Mouse (Mus musculus): ENCODE measurements around the gene Map3k7cl. TPM values are rescaled to one million over a fixed set of nuclear protein-coding genes. Genes with fewer than 3 reads are reported as not detected.
A peak's percentile ranks its signal among the peaks of the same experiment; 100 is the strongest.

The Map3k7cl gene
- polyA plus RNA-seq, 1 experiment from 2014 or later: 0.94 TPM

DNA sequence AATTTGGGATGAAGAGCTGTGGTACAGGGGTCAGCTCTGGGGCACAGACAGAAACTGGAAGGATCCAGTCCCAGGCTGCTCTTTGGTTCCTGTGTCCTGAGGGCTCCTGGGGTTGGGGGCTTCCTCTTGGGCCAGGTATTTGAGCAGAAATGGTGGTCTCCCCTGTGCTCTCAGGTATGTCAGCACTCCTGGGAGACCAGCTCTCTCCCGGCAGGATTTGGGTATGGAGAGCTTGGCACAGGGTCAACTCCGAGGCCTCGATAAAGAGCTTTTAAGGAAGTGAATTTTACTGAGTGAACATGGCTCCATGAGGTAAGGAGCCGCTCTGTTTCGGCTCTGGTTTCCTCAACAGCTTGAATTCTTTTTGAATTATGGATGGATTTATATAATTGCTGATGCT lies 70.8 kb downstream of the Map3k7cl start:
- no peaks in the 10 kb centered on the region for H3K9me3 ChIP-seq
- no peaks in the 10 kb centered on the region for H3K4me1 ChIP-seq
- H3K4me3 ChIP-seq (replicated peaks): no peak overlapping the region
- no peak for ATAC-seq (ENCODE audit: insufficient read depth, low FRiP score, low read depth)
- no peaks in the 10 kb centered on the region for H3K36me3 ChIP-seq
- H3K4me2 ChIP-seq: no peak overlapping the region
- 84% methylated on average over 5 of the region's 5 CpGs for WGBS
- no peak overlapping the region for H3K27ac ChIP-seq
- H3K9ac ChIP-seq: no peak overlapping the region
- no peaks in the 10 kb centered on the region for H3K27me3 ChIP-seq (replicated peaks)

DNA sequence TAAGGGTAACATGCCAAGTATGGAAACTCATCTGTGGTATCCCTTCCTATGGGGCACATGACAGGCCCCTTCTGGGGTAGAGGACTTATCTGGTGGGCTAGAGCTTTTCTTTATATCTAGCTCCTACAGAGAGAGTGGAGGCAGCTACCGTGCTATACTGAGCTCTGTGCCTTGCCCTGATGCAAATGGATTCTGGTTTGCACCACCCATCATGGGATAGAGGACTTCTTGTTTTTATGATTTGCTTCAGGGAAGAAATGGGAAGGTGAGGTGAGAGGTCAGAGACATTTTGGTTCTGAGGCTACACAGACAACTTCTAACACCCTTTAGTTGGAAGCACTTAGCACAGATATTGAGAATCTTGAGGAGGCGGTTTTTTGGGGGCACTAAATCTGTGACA lies 71.8 kb downstream of the Map3k7cl start:
- H3K9me3 ChIP-seq: no peaks in the 10 kb centered on the region
- H3K36me3 ChIP-seq: no peaks in the 10 kb centered on the region
- 80% methylated on average over 2 of the region's 2 CpGs for WGBS
- ATAC-seq (ENCODE audit: insufficient read depth, low FRiP score, low read depth): no peak
- no peak overlapping the region for H3K4me2 ChIP-seq
- no peaks in the 10 kb centered on the region for H3K27me3 ChIP-seq (replicated peaks)
- H3K9ac ChIP-seq: no peak overlapping the region
- no peak overlapping the region for H3K4me3 ChIP-seq (replicated peaks)
- H3K4me1 ChIP-seq: no peaks in the 10 kb centered on the region
- H3K27ac ChIP-seq: no peak overlapping the region

DNA sequence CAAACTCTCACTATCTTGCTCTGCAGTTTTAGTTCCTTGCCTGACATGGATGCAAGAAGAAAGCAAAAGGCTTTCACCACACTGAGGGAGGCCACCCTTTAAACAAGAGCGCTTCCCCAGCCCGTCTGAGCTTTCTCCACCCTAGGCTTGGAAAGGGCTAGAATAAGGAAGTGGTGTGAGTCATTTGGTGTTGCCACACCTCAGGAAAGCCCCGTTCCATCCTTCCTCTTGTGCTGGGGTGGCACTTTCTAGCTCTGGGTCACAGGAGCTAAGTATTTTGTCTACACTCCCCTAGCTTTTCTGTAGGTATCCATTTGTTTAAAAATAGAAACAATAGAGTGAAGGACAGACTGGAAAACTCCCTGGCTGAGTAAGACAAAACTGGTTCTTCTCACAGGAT lies 72.2 kb downstream of the Map3k7cl start:
- Histone ChIP-seq H3K9ac (no peak overlapping the region), H3K27ac (no peak overlapping the region), H3K36me3 (no peaks in the 10 kb centered on the region), H3K4me3 (replicated peaks) (no peak overlapping the region), H3K4me2 (no peak overlapping the region), H3K27me3 (replicated peaks) (no peaks in the 10 kb centered on the region), H3K9me3 (no peaks in the 10 kb centered on the region), H3K4me1 (no peaks in the 10 kb centered on the region)
- 69% methylated on average over 3 of the region's 3 CpGs for WGBS
- no peak for ATAC-seq (ENCODE audit: insufficient read depth, low FRiP score, low read depth)

DNA sequence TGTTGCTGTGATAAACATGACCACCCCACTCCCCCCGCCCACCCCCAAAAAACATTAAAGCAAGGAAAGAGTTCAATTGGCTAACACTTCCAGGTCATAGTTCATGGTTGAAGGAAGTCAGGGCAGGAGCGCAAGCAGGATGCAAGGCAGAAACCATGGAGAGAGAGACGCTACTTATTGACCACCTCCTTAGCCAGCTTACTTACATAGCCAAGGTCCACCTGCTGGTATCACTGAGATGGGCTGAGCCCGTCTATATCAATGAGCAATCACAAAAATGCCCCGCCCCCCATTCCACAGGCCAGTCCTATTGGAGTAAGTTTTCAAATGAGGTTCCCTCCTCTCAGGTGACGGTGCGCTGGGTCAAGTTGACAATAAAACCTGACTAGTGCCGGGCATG lies 72.7 kb downstream of the Map3k7cl start:
- Histone ChIP-seq H3K4me2 (no peak overlapping the region), H3K4me1 (no peaks in the 10 kb centered on the region), H3K36me3 (no peaks in the 10 kb centered on the region), H3K9me3 (no peaks in the 10 kb centered on the region), H3K27ac (no peak overlapping the region), H3K27me3 (replicated peaks) (no peaks in the 10 kb centered on the region), H3K4me3 (replicated peaks) (no peak overlapping the region), H3K9ac (no peak overlapping the region)
- WGBS: 93% methylated on average over 8 of the region's 8 CpGs
- no peak for ATAC-seq (ENCODE audit: insufficient read depth, low FRiP score, low read depth)

DNA sequence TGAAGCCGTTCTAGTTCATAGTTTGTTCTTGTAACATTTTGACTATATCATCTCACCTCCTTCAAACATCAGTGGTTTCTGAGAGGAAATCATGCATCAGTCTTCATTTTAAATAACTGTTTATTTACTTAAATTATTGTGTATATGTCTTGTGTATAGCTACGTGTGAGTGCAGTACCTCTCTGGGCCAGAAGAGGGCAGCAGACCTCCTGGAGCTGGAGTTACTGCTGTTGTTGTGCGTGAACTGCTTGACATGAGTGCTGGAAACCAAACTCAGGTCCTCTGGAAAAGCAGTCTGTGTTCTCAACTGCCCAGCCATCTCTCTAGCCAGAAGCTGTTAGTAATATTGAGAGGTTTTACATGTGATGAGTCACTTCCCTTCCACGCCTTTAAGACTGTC lies 73.6 kb downstream of the Map3k7cl start:
- H3K4me2 ChIP-seq: no peak overlapping the region
- H3K4me1 ChIP-seq: no peaks in the 10 kb centered on the region
- H3K4me3 ChIP-seq (replicated peaks): no peak overlapping the region
- no peak for ATAC-seq (ENCODE audit: insufficient read depth, low FRiP score, low read depth)
- no peaks in the 10 kb centered on the region for H3K9me3 ChIP-seq
- H3K9ac ChIP-seq: no peak overlapping the region
- H3K27me3 ChIP-seq (replicated peaks): no peaks in the 10 kb centered on the region
- 92% methylated on average over 4 of the region's 4 CpGs for WGBS
- H3K36me3 ChIP-seq: no peaks in the 10 kb centered on the region
- no peak overlapping the region for H3K27ac ChIP-seq

DNA sequence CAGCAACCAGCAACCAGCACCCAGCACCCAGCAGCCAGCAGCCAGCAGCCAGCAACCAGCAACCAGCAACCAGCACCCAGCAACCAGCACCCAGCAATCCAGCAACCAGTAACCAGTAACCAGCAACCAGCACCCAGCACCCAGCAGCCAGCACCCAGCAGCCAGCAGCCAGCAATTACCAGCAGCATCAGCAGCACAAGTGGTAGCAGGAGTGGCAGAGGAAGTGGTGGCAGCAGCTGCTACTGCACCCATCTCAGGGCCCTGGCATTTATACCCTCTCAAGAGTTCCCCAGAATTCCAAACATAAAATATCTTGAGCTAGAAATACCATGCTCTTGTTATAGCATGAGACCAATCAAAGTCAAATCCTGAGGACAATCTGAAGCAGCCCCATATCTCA lies 81.6 kb downstream of the Map3k7cl start:
- H3K4me3 ChIP-seq (replicated peaks): no peak overlapping the region
- H3K4me1 ChIP-seq: no peaks in the 10 kb centered on the region
- no peak overlapping the region for H3K4me2 ChIP-seq
- no peaks in the 10 kb centered on the region for H3K27me3 ChIP-seq (replicated peaks)
- no peaks in the 10 kb centered on the region for H3K36me3 ChIP-seq
- no peak overlapping the region for H3K9ac ChIP-seq
- no peaks in the 10 kb centered on the region for H3K9me3 ChIP-seq
- H3K27ac ChIP-seq: no peak overlapping the region
- no peak for ATAC-seq (ENCODE audit: insufficient read depth, low FRiP score, low read depth)

DNA sequence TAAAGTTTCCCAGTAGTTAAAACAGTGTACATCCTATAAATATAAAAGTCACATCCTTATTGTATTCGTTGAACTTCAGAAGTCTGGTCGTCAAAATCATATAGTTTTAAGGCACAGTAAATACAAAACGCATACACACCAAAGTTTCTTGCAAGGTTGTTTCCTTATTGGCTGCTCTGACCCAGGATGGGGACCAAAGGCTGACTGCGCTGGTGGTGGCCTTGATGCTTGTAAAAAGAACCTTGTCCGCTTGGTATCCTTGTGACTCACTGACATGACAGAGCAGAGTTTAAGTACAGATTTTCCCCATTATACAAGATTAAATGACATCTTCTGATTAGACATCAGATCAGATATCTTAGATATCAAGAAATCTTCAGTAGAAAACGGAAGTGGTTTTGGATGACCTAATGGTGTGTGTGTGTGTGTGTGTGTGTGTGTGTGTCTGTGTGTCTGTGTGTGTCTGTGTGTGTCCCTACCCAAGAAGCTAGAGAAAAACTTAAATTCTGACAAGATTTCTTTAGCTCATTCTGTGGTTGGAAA lies 82.2 kb downstream of the Map3k7cl start:
- H3K4me1 ChIP-seq: no peaks in the 10 kb centered on the region
- H3K27me3 ChIP-seq (replicated peaks): no peaks in the 10 kb centered on the region
- ATAC-seq (ENCODE audit: insufficient read depth, low FRiP score, low read depth): no peak
- no peak overlapping the region for H3K4me2 ChIP-seq
- no peak overlapping the region for H3K27ac ChIP-seq
- no peak overlapping the region for H3K9ac ChIP-seq
- 86% methylated on average over 6 of the region's 6 CpGs for WGBS
- H3K9me3 ChIP-seq: no peaks in the 10 kb centered on the region
- H3K4me3 ChIP-seq (replicated peaks): no peak overlapping the region
- no peaks in the 10 kb centered on the region for H3K36me3 ChIP-seq

DNA sequence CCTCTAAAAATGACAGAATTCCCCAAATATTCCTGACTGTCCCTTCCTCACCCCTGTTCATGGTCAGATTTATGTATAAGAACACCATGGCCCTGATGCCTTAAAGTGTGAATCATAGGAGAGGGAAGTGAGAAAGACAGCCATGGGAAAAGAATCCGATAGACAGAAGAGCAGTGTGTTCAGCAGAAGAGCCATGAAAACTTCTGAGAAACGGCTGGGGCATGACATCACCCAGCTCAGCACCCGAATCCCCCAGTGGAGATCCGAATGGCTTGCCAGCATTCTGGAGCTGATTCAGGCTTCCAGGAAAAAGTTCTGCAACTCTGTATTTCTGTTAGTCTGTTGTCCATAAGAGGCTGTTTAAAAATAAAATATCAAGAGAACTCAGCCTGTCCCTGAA lies 82.7 kb downstream of the Map3k7cl start:
- H3K4me1 ChIP-seq: no peaks in the 10 kb centered on the region
- 42% methylated on average over 4 of the region's 4 CpGs for WGBS
- no peaks in the 10 kb centered on the region for H3K9me3 ChIP-seq
- no peak overlapping the region for H3K27ac ChIP-seq
- H3K36me3 ChIP-seq: no peaks in the 10 kb centered on the region
- ATAC-seq (ENCODE audit: insufficient read depth, low FRiP score, low read depth): no peak
- no peaks in the 10 kb centered on the region for H3K27me3 ChIP-seq (replicated peaks)
- no peak overlapping the region for H3K9ac ChIP-seq
- no peak overlapping the region for H3K4me3 ChIP-seq (replicated peaks)
- no peak overlapping the region for H3K4me2 ChIP-seq

DNA sequence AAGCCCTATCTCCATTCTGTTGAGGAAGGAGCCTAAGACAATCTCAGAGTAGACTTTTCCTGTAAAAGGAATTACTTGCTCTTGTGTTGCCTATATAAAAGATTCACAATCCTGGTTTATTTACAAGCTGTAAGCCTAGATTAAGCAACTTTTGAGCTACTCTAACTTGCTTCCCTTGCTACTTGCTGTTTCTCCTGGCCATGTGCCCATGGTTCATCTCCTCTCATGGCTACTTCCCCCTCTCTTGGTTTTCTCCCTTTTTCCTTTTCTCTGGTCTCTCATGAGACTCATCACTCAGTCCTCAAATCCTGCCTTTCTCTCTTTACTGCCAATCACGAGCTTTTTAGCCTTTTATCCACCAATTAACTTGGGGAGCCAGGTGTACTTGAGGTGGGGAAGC lies 85.0 kb downstream of the Map3k7cl start:
- no peak overlapping the region for H3K9ac ChIP-seq
- no peak overlapping the region for H3K4me3 ChIP-seq (replicated peaks)
- WGBS: 62% methylated on average over 1 of the region's 1 CpGs
- H3K36me3 ChIP-seq: no peaks in the 10 kb centered on the region
- no peak for ATAC-seq (ENCODE audit: insufficient read depth, low FRiP score, low read depth)
- no peak overlapping the region for H3K4me2 ChIP-seq
- H3K4me1 ChIP-seq: no peaks in the 10 kb centered on the region
- no peaks in the 10 kb centered on the region for H3K9me3 ChIP-seq
- no peaks in the 10 kb centered on the region for H3K27me3 ChIP-seq (replicated peaks)
- no peak overlapping the region for H3K27ac ChIP-seq

DNA sequence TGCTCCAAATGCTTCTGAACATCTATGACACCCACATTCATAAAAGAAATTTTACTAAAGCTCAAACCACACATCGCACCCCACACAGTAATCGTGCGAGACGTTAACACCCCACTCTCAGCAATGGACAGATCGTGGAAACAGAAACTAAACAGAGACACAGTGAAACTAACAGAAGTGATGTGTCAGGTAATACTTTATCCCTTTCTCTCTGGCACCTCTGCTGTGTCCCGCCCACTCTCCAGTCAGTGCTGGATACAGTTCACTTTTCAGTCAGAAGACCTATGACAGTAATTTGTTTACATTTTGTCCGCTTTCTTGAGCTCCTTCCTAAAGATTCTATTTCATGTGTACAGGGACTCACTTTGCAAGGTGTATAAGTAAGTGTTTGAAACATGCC lies 89.1 kb downstream of the Map3k7cl start:
- no peak for ATAC-seq (ENCODE audit: insufficient read depth, low FRiP score, low read depth)
- Histone ChIP-seq H3K27me3 (replicated peaks) (no peaks in the 10 kb centered on the region), H3K36me3 (no peaks in the 10 kb centered on the region), H3K27ac (no peak overlapping the region), H3K9me3 (no peaks in the 10 kb centered on the region), H3K4me2 (no peak overlapping the region), H3K4me3 (replicated peaks) (no peak overlapping the region), H3K9ac (no peak overlapping the region), H3K4me1 (0 out of 2 replicates have a peak, but pooled peaks cover 9% of the 10 kb centered on the region)
- 84% methylated on average over 7 of the region's 7 CpGs for WGBS

DNA sequence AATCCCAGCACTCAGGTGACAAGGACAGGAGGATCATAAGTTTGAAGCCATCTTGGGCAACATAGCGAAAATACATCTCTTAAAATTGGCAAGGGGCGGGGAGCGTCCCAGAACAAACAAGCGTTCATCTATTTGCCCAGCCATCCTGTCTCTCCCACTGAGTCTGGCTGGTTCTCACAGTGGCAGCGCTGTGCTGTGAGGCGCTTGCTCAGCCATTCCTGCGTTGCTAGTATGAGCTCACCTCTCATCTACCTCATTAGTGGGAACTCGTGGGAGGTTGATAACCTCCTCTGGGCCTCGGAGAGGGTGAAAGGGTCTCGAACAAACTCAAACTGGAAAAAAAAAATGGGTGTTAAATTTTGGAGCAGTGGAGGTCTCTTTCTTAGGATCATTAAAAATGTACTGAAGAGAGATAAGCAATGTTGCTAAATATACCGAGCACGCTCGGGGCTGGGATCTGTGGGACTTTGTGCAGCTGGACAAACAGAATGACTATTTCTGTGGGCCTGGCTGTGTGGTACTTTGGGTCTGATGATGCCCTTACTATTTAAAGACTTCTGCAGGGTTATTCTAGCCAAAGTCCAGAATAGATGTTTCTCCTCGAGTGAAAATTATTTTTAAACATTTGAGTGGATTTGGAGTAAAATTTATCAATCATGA lies 91.1 kb downstream of the Map3k7cl start:
- Histone ChIP-seq H3K27me3 (replicated peaks) (no peaks in the 10 kb centered on the region), H3K4me1 (0 out of 2 replicates have a peak, but pooled peaks cover 9% of the 10 kb centered on the region), H3K36me3 (no peaks in the 10 kb centered on the region), H3K4me2 (no peak overlapping the region), H3K27ac (peak overlapping the region; percentile 23; the same call in 1 of the 2 replicates), H3K4me3 (replicated peaks) (no peak overlapping the region), H3K9me3 (no peaks in the 10 kb centered on the region), H3K9ac (no peak overlapping the region)
- peak; percentile 75; the same call in 1 of the 2 replicates for ATAC-seq (ENCODE audit: insufficient read depth, low FRiP score, low read depth)
- WGBS: 51% methylated on average over 14 of the region's 14 CpGs
